ENCODE assay signal across 22 mouse cellular contexts in the genomic region with DNA sequence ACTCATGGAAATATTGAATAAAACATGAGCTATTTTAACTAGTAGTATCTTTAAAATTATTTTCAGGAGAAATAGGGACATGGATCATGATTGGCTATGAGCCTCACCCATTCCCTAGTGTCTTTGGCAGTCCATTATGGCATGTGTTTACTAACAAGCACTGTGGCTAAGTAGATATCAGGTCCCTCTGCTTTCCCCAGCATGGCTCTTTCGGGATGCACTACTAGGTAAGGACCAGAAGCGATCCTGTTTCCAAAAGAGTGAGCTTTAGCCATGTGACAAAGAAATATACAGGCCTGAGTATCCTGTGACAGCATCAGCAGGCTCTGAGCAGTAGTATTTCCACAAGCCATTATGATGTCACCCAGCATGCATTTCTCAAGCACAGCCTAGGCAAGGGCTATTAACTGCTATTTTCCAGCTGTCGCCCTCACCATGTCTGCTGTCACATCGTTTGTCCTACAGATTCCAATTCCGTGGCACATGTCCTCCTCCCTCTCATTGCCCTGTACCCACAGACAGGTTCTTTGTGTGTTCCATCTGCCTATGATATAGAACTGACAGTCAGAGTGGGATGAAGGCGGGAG.
DNase-seq lines count a peak whose midpoint lies in the region; ATAC-seq lines count a peak whose summit lies in the region.
"Had no signal": no experiment of that assay in that cellular context is flagged by ENCODE, and none has a peak within 500 bp of the region (broad histone marks: within the 10 kb centered on the region; RNA-seq: fewer than 3 reads in every experiment).

No protein-coding gene starts in this region.

- no peaks in the 10 kb centered on the region for H3K9me3 ChIP-seq in embryonic facial prominence, embryonic 11.5 days (replicated peaks; ENCODE audit: control insufficient read depth, low read length)
- H3K9me3 ChIP-seq in embryonic facial prominence, embryonic 10.5 days, result no peaks in the 10 kb centered on the region
- H3K9me3 ChIP-seq in kidney, embryonic 15.5 days (replicated peaks), result no peaks in the 10 kb centered on the region
- H3K9me3 ChIP-seq: embryonic facial prominence, embryonic 15.5 days; limb, embryonic 13.5 days; liver, embryonic 15.5 days; midbrain, embryonic 12.5 days had no signal

- peak; percentile 56; the same call in 1 of the 2 replicates for ATAC-seq in embryonic facial prominence, embryonic 11.5 days (replicated peaks; ENCODE audit: insufficient number of reproducible peaks, low FRiP score, low TSS enrichment, low read depth)
- peak; percentile 85 for ATAC-seq in kidney, embryonic 15.5 days (replicated peaks; ENCODE audit: low FRiP score)
- ATAC-seq: activated CD4-positive, CD25-positive, alpha-beta regulatory T cell, adult 4 months; intestine, embryonic 16.5 days had no signal

- DNase-seq in embryonic facial prominence, embryonic 11.5 days (ENCODE audit: low spot score), result no peak
- no peak for DNase-seq in embryonic facial prominence, embryonic 10.5 days (ENCODE audit: low spot score)
- no peak for DNase-seq in kidney, adult 9 months
- peak; percentile 27 for DNase-seq in brain, adult 2 months (ENCODE audit: low read depth, low spot score)
- peak; percentile 4 for DNase-seq in lung, postnatal 14 days
- DNase-seq in cerebellum, postnatal 10 days, result no peak
- DNase-seq in layer of hippocampus, adult 18-20 months (ENCODE audit: low spot score in 2 of 2), result no peak
- DNase-seq: adrenal gland, postnatal 36 days; cerebellum, postnatal 14 days; gastrocnemius, postnatal 14 days; heart, postnatal 36 days; right cerebral cortex, postnatal 14 days; thymus, postnatal 14 days had no signal

- WGBS in embryonic facial prominence, embryonic 11.5 days, result 83% methylated on average over 6 of the region's 6 CpGs
- WGBS in embryonic facial prominence, embryonic 10.5 days, result 85% methylated on average over 6 of the region's 6 CpGs
- WGBS in kidney, embryonic 15.5 days, result 42% methylated on average over 6 of the region's 6 CpGs

- no peaks in the 10 kb centered on the region for H3K36me3 ChIP-seq in embryonic facial prominence, embryonic 11.5 days (replicated peaks; ENCODE audit: control insufficient read depth, insufficient read depth, low read depth, low read length)
- no peaks in the 10 kb centered on the region for H3K36me3 ChIP-seq in embryonic facial prominence, embryonic 10.5 days (replicated peaks)
- no peaks in the 10 kb centered on the region for H3K36me3 ChIP-seq in kidney, embryonic 15.5 days
- H3K36me3 ChIP-seq: embryonic facial prominence, embryonic 15.5 days; limb, embryonic 13.5 days; liver, embryonic 15.5 days; midbrain, embryonic 12.5 days had no signal

- H3K4me3 ChIP-seq in embryonic facial prominence, embryonic 11.5 days (ENCODE audit: low read depth, low read length), result no peak overlapping the region
- H3K4me3 ChIP-seq in embryonic facial prominence, embryonic 10.5 days, result no peak overlapping the region
- H3K4me3 ChIP-seq in kidney, embryonic 15.5 days (replicated peaks), result no peak overlapping the region
- H3K4me3 ChIP-seq: embryonic facial prominence, embryonic 15.5 days; left cerebral cortex, adult 2 months; limb, embryonic 13.5 days; liver, embryonic 15.5 days; midbrain, embryonic 12.5 days had no signal

- no peak overlapping the region for H3K4me2 ChIP-seq in embryonic facial prominence, embryonic 11.5 days (ENCODE audit: low read depth, low read length)
- no peak overlapping the region for H3K4me2 ChIP-seq in kidney, embryonic 15.5 days
- H3K4me2 ChIP-seq: embryonic facial prominence, embryonic 15.5 days; limb, embryonic 13.5 days; liver, embryonic 15.5 days; midbrain, embryonic 12.5 days had no signal

- H3K27me3 ChIP-seq in embryonic facial prominence, embryonic 11.5 days (ENCODE audit: control insufficient read depth, insufficient read depth, low read length), result no peaks in the 10 kb centered on the region
- no peaks in the 10 kb centered on the region for H3K27me3 ChIP-seq in embryonic facial prominence, embryonic 10.5 days (replicated peaks; ENCODE audit: low read depth, poor library complexity, severe bottlenecking)
- H3K27me3 ChIP-seq in kidney, embryonic 15.5 days, result no peaks in the 10 kb centered on the region
- H3K27me3 ChIP-seq: embryonic facial prominence, embryonic 15.5 days; limb, embryonic 13.5 days; liver, embryonic 15.5 days; midbrain, embryonic 12.5 days had no signal

- H3K4me1 ChIP-seq in embryonic facial prominence, embryonic 11.5 days (ENCODE audit: control insufficient read depth, insufficient read depth, low read length), result no peaks in the 10 kb centered on the region
- no peaks in the 10 kb centered on the region for H3K4me1 ChIP-seq in embryonic facial prominence, embryonic 10.5 days
- 0 out of 2 replicates have a peak, but pooled peaks cover 7% of the 10 kb centered on the region for H3K4me1 ChIP-seq in kidney, embryonic 15.5 days
- H3K4me1 ChIP-seq: embryonic facial prominence, embryonic 15.5 days; limb, embryonic 13.5 days; liver, embryonic 15.5 days had no signal

- H3K27ac ChIP-seq in embryonic facial prominence, embryonic 11.5 days (replicated peaks; ENCODE audit: low read depth, low read length), result no peak overlapping the region
- H3K27ac ChIP-seq in embryonic facial prominence, embryonic 10.5 days (replicated peaks), result no peak overlapping the region
- no peak overlapping the region for H3K27ac ChIP-seq in kidney, embryonic 15.5 days
- H3K27ac ChIP-seq: embryonic facial prominence, embryonic 15.5 days; left cerebral cortex, adult 2 months; limb, embryonic 13.5 days; liver, embryonic 15.5 days; midbrain, embryonic 12.5 days; stomach, postnatal 0 days had no signal

- H3K9ac ChIP-seq in embryonic facial prominence, embryonic 11.5 days (replicated peaks; ENCODE audit: low read length), result no peak overlapping the region
- H3K9ac ChIP-seq in kidney, embryonic 15.5 days, result no peak overlapping the region
- H3K9ac ChIP-seq: embryonic facial prominence, embryonic 15.5 days; limb, embryonic 13.5 days; liver, embryonic 15.5 days; midbrain, embryonic 12.5 days had no signal

Comparison
In these comparisons a context has a peak if more than half of its experiments do, and no peak if none do; other contexts are left out.
1. DNase-seq: peak in brain, adult 2 months (single experiment) and lung, postnatal 14 days (single experiment); none in embryonic facial prominence, embryonic 11.5 days (single experiment), embryonic facial prominence, embryonic 10.5 days (single experiment), kidney, adult 9 months (single experiment), cerebellum, postnatal 10 days (0 of 2) and layer of hippocampus, adult 18-20 months (0 of 2).